Mouse (Mus musculus) CH12.LX (cell line): ENCODE data around the gene Krtap4-13. TPM values are rescaled to one million over a fixed set of nuclear protein-coding genes. Genes with fewer than 3 reads are reported as not detected.
"Not testable (repeated sequence)": the region's sequence is repeated elsewhere in the genome, so short reads cannot be mapped to it uniquely, and the experiment has no call there.

Source experiments
- DNase-seq: peaks from one replicate; pipeline ENCODE4 v3.0.0-alpha.2; 2013; ENCODE audit errors: extremely low read depth
- H3K27ac ChIP-seq: 2 replicates; pipeline ENCODE4 v1.5.1; 2012; ENCODE audit warnings: low read depth, mild to moderate bottlenecking, control low read depth, moderate library complexity; ENCODE audit not compliant: insufficient read depth
- H3K27me3 ChIP-seq: replicated peaks from 2 replicates; pipeline ENCODE3; 2012; ENCODE audit warnings: inconsistent platforms
- H3K36me3 ChIP-seq, 2 experiments: replicated peaks in 1 of 2; 2 replicates each; pipeline versions ENCODE3 to v1.6.1; 2012; ENCODE audit warnings: inconsistent platforms in 1 of 2, low read length in 1 of 2, mild to moderate bottlenecking in 1 of 2, mixed read lengths in 1 of 2, moderate library complexity in 1 of 2; ENCODE audit not compliant: control insufficient read depth in 1 of 2, insufficient read depth in 1 of 2
- H3K4me1 ChIP-seq, 2 experiments: 2 replicates each; pipeline ENCODE4 v1.6.1; 2012; ENCODE audit warnings: inconsistent platforms in 1 of 2, moderate library complexity in 1 of 2; ENCODE audit not compliant: insufficient read depth in 2 of 2, control insufficient read depth in 1 of 2
- H3K4me2 ChIP-seq: 2 replicates; pipeline ENCODE4 v1.6.1; 2012; ENCODE audit warnings: low read depth, mild to moderate bottlenecking, control low read depth; ENCODE audit not compliant: poor library complexity, insufficient read depth, severe bottlenecking
- H3K4me3 ChIP-seq, 3 experiments: fragments of 150-350 bp in 1 of 3; sonication (generic) in 1 of 3; replicated peaks in 1 of 3; 2 replicates each; pipeline versions ENCODE3 to v1.5.1; 2011 to 2012; ENCODE audit warnings: low read depth in 2 of 3, low read length in 2 of 3, mild to moderate bottlenecking in 2 of 3, moderate library complexity in 2 of 3, control low read depth in 1 of 3, improper control_type of control experiment in 1 of 3, inconsistent platforms in 1 of 3, mixed read lengths in 1 of 3; ENCODE audit not compliant: poor library complexity in 1 of 3
- H3K79me2 ChIP-seq: replicated peaks from 2 replicates; pipeline ENCODE4 v1.6.1; 2012; ENCODE audit warnings: mild to moderate bottlenecking, moderate library complexity; ENCODE audit not compliant: control insufficient read depth, poor library complexity, insufficient read depth, severe bottlenecking; ENCODE audit errors: extremely low read depth
- H3K9ac ChIP-seq: 2 replicates; pipeline ENCODE4 v1.6.1; 2012; ENCODE audit warnings: low read depth, mild to moderate bottlenecking, control low read depth, moderate library complexity; ENCODE audit not compliant: insufficient read depth
- H3K9me3 ChIP-seq: replicated peaks from 2 replicates; pipeline ENCODE3; 2012; ENCODE audit warnings: low read length, inconsistent platforms, mixed read lengths
- BHLHE40 ChIP-seq: IDR thresholded peaks from 2 replicates; pipeline ENCODE4 v1.6.1; 2011; ENCODE audit warnings: mild to moderate bottlenecking, low read depth, low read length, improper control_type of control experiment
- ELF1 ChIP-seq: IDR thresholded peaks from 2 replicates; pipeline ENCODE4 v1.6.1; 2014; ENCODE audit warnings: low read depth, mild to moderate bottlenecking, inconsistent platforms, low read length, improper control_type of control experiment
- EP300 ChIP-seq: IDR thresholded peaks from 2 replicates; pipeline ENCODE4 v1.6.1; 2011; ENCODE audit warnings: low read length, improper control_type of control experiment
- ETS1 ChIP-seq: conservative IDR thresholded peaks from 2 replicates; pipeline ENCODE4 v1.6.1; 2012; ENCODE audit warnings: low read depth, mild to moderate bottlenecking, inconsistent platforms, low read length, improper control_type of control experiment, moderate library complexity
- GABPA ChIP-seq: IDR thresholded peaks from 2 replicates; pipeline ENCODE4 v1.6.1; 2012; ENCODE audit warnings: low read depth, low read length, improper control_type of control experiment, inconsistent platforms; ENCODE audit not compliant: insufficient replicate concordance
- JUND ChIP-seq: conservative IDR thresholded peaks from 2 replicates; pipeline ENCODE4 v1.6.1; 2011; ENCODE audit warnings: low read depth, low read length, improper control_type of control experiment
- MAFK ChIP-seq: IDR thresholded peaks from 2 replicates; pipeline ENCODE4 v1.6.1; 2011; ENCODE audit warnings: low read length, improper control_type of control experiment; ENCODE audit not compliant: insufficient replicate concordance
- MAZ ChIP-seq: IDR thresholded peaks from 2 replicates; pipeline ENCODE4 v1.6.1; 2012; ENCODE audit warnings: low read depth, mild to moderate bottlenecking, inconsistent platforms, low read length, improper control_type of control experiment, moderate library complexity
- MEF2A ChIP-seq: IDR thresholded peaks from 2 replicates; pipeline ENCODE4 v1.6.1; 2014; ENCODE audit warnings: low read depth, mild to moderate bottlenecking, inconsistent platforms, low read length, improper control_type of control experiment, borderline replicate concordance
- MYC ChIP-seq: IDR thresholded peaks from 2 replicates; pipeline ENCODE4 v1.6.1; 2011; ENCODE audit warnings: low read depth, mild to moderate bottlenecking, improper control_type of control experiment, low read length
- NELFE ChIP-seq: IDR thresholded peaks from 2 replicates; pipeline ENCODE4 v1.6.1; 2011; ENCODE audit warnings: low read depth, low read length, improper control_type of control experiment
- NRF1 ChIP-seq: IDR thresholded peaks from 2 replicates; pipeline ENCODE4 v1.6.1; 2014; ENCODE audit warnings: low read depth, mild to moderate bottlenecking, inconsistent platforms, low read length, improper control_type of control experiment, moderate library complexity
- POLR2A ChIP-seq: IDR thresholded peaks from 2 replicates; pipeline ENCODE4 v1.6.1; 2011; ENCODE audit warnings: low read depth, mild to moderate bottlenecking, improper control_type of control experiment, low read length
- RCOR1 ChIP-seq: conservative IDR thresholded peaks from 2 replicates; pipeline ENCODE4 v1.6.1; 2012; ENCODE audit warnings: low read depth, mild to moderate bottlenecking, inconsistent platforms, low read length, improper control_type of control experiment
- TBP ChIP-seq: conservative IDR thresholded peaks from 2 replicates; pipeline ENCODE4 v1.6.1; 2011; ENCODE audit warnings: low read depth, low read length, improper control_type of control experiment
- TCF12 ChIP-seq: IDR thresholded peaks from 2 replicates; pipeline ENCODE4 v1.6.1; 2014; ENCODE audit warnings: low read depth, mild to moderate bottlenecking, inconsistent platforms, low read length, improper control_type of control experiment
- ZKSCAN1 ChIP-seq: IDR thresholded peaks from 2 replicates; pipeline ENCODE4 v1.6.1; 2012; ENCODE audit warnings: low read depth, inconsistent platforms, low read length, improper control_type of control experiment, borderline replicate concordance
- ZMIZ1 ChIP-seq: IDR thresholded peaks from 2 replicates; pipeline ENCODE4 v1.6.1; 2012; ENCODE audit warnings: low read depth, mild to moderate bottlenecking, inconsistent platforms, low read length, improper control_type of control experiment
- ZNF384 ChIP-seq: IDR thresholded peaks from 2 replicates; pipeline ENCODE4 v1.6.1; 2012; ENCODE audit warnings: low read depth, low read length, improper control_type of control experiment, inconsistent platforms
- dilution Hi-C: fragments of 300-500 bp; cut with MboI; formaldehyde crosslinking; loops from 2 replicates; pipeline ENCODE4 v1.14.3; 2020; ENCODE audit warnings: low sequenced_read_pairs; ENCODE audit not compliant: extremely low pct_unique_long_range_greater_than_20kb, extremely low pct_ligation_motif_present
- in situ Hi-C: fragments of 300-500 bp; cut with MboI; formaldehyde crosslinking; loops from 3 replicates; pipeline ENCODE4 v1.14.3; 2019; ENCODE audit warnings: low sequenced_read_pairs, low pct_ligation_motif_present, low pct_unique_long_range_greater_than_20kb, mixed read lengths
- polyA plus RNA-seq: library from polyadenylated mRNA; unstranded; fragments of >175 nt; gene quantifications from 2 replicates; pipeline ENCODE4 v1.2.1, GENCODE M21; 2012; ENCODE audit warnings: low read depth; ENCODE audit not compliant: insufficient read length
- total RNA-seq, 2 experiments: library from RNA; depleted of rRNA; stranded (reverse); fragments of 300-350 nt in 1 of 2; fragments of >200 nt in 1 of 2; gene quantifications; 2 replicates each; pipeline ENCODE4 v1.2.3; 2012 to 2014

Krtap4-13 gene
- not detected in 2 replicates for total RNA-seq (2012; rRNA removed)
- not detected in 2 replicates for total RNA-seq (2014; rRNA removed)
- polyA plus RNA-seq: not detected in 2 replicates

DNA sequence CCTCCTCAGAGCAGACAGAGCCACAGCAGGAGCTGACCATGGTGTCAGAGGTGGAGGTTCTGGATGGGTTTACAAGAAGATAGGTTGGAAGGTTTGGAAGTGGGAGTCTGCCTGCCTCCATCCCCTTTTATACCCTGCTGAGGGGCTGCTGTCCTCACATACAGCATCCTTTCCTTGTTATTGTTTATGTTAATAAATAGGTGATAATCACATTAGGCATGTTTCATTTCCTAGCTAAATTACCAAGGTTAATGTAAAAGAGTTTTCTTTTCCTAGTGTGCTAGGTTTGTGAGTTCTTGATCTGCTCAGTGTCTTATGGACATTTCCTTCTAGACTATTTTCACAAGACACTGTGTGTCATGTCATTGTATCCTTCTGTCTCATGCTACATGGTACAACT is at the start of gene Krtap4-13:
TSS of gene Krtap4-13 (minus strand) at position 101 of the 400 bp plus-strand sequence.
- H3K4me2 ChIP-seq, H3K9me3 ChIP-seq, H3K4me3 ChIP-seq, in situ Hi-C loops, H3K9ac ChIP-seq, dilution Hi-C loops, H3K79me2 ChIP-seq, H3K36me3 ChIP-seq, H3K4me1 ChIP-seq, H3K27ac ChIP-seq, DNase-seq: not testable (repeated sequence)
- peaks cover 39% of the 10 kb centered on the region for H3K27me3 ChIP-seq

- in situ Hi-C loops: no loop called here
Measured at GRCm38 (mm10) chr11:99858761-99859160, 49.1 kb upstream of the Krtap4-13 start.

GRCm38 (mm10) chr11:99857617-99858016 is 47.9 kb upstream of the Krtap4-13 start, which contains the start of gene Gm11568:
Gene Gm11568, plus strand, starts transcription at chr11:99857917.
- Histone ChIP-seq H3K9me3 (no peaks in the 10 kb centered on the region), H3K36me3 (no peaks in the 10 kb centered on the region), H3K27ac (no peak within 1 kb of the TSS), H3K4me3 (no peak within 1 kb of the TSS), H3K4me1 (no peaks in the 10 kb centered on the region), H3K27me3 (peaks cover 63% of the 10 kb centered on the region), H3K4me2 (no peak within 1 kb of the TSS), H3K79me2 (no peaks in the 10 kb centered on the region), H3K9ac (no peak within 1 kb of the TSS)
- no peak for DNase-seq
- in situ Hi-C loops: no loop called here
- no peak for TF ChIP-seq BHLHE40
- TF ChIP-seq JUND: no peak
- no peak for TF ChIP-seq ZKSCAN1
- no peak for TF ChIP-seq MAFK
- TF ChIP-seq EP300: no peak
- no peak for TF ChIP-seq NRF1
- TF ChIP-seq MEF2A: no peak
- no peak for TF ChIP-seq TBP
- no peak for TF ChIP-seq GABPA
- dilution Hi-C loops: no loop called here

More at GRCm38 (mm10) chr11:99858761-99859160, 49.1 kb upstream of the Krtap4-13 start:
- H3K27me3 ChIP-seq: peaks cover 64% of the 10 kb centered on the region
- no peak overlapping the region for H3K9ac ChIP-seq
- H3K4me1 ChIP-seq: no peaks in the 10 kb centered on the region
- no peaks in the 10 kb centered on the region for H3K79me2 ChIP-seq
- H3K36me3 ChIP-seq: no peaks in the 10 kb centered on the region
- dilution Hi-C loops: no loop called here
- H3K27ac ChIP-seq: no peak overlapping the region
- no peak for DNase-seq
- H3K4me2 ChIP-seq: no peak overlapping the region
- no peak overlapping the region for H3K4me3 ChIP-seq
- no peak for TF ChIP-seq ETS1
- TF ChIP-seq GABPA: no peak
- no peak for TF ChIP-seq MAZ
- TF ChIP-seq TCF12: no peak
- TF ChIP-seq POLR2A: no peak
- TF ChIP-seq NELFE: no peak
- TF ChIP-seq RCOR1: no peak
- no peak for TF ChIP-seq ZMIZ1
- TF ChIP-seq ZNF384: no peak
- TF ChIP-seq JUND: no peak
- TF ChIP-seq MYC: no peak
- TF ChIP-seq ELF1: no peak
- no peaks in the 10 kb centered on the region for H3K9me3 ChIP-seq
